Mouse (Mus musculus) Muller cell, postnatal 12 days (primary cell): Measurements from ENCODE around the gene BC025446.
A peak's percentile ranks its signal among the peaks of the same experiment; 100 is the strongest.
"Not testable (repeated sequence)": the region's sequence is repeated elsewhere in the genome, so short reads cannot be mapped to it uniquely, and the experiment has no call there.

Experiments used
- DNase-seq: peaks from one replicate; pipeline ENCODE4 v3.0.0-alpha.2; 2015; ENCODE audit errors: inconsistent ontology term

BC025446 gene

GRCm38 (mm10) chr15:75215778-75216691, at the start of gene BC025446:
Gene BC025446 (plus strand): TSS chr15:75216376.
- no peak for DNase-seq

GRCm38 (mm10) chr15:75175506-75175905, 40.7 kb upstream of the BC025446 start:
- DNase-seq = peak; percentile 20

- DNase-seq = no peak
These were observed 29.9 kb upstream of the BC025446 start for GRCm38 (mm10) chr15:75186291-75186690.

- no peak for DNase-seq
These were observed 27.1 kb upstream of the BC025446 start for GRCm38 (mm10) chr15:75189116-75189515.

GRCm38 (mm10) chr15:75190560-75190959, 25.6 kb upstream of the BC025446 start:
- DNase-seq = not testable (repeated sequence)

- DNase-seq = no peak
These were observed 655 bp downstream of the BC025446 start for GRCm38 (mm10) chr15:75216831-75217230.

- no peak for DNase-seq
These were observed 5.8 kb downstream of the BC025446 start for GRCm38 (mm10) chr15:75221942-75222341.

GRCm38 (mm10) chr15:75237736-75238288, 21.6 kb downstream of the BC025446 start:
- DNase-seq = no peak

GRCm38 (mm10) chr15:75240558-75240957, 24.4 kb downstream of the BC025446 start:
- no peak for DNase-seq

GRCm38 (mm10) chr15:75242756-75243640, 26.8 kb downstream of the BC025446 start:
- no peak for DNase-seq

GRCm38 (mm10) chr15:75254671-75255070, 38.5 kb downstream of the BC025446 start:
- no peak for DNase-seq

- no peak for DNase-seq
These were observed 49.7 kb downstream of the BC025446 start for GRCm38 (mm10) chr15:75265863-75266262.

GRCm38 (mm10) chr15:75266626-75267025, 50.5 kb downstream of the BC025446 start:
- no peak for DNase-seq

- DNase-seq = no peak
These were observed 51.9 kb downstream of the BC025446 start, which contains the start of gene Ly6f for GRCm38 (mm10) chr15:75268121-75268520. Gene Ly6f (plus strand): TSS chr15:75268421.

- DNase-seq = no peak
These were observed 53.0 kb downstream of the BC025446 start for GRCm38 (mm10) chr15:75268916-75269829.

- DNase-seq = peak; percentile 22
These were observed 54.0 kb downstream of the BC025446 start for GRCm38 (mm10) chr15:75270169-75270568.

GRCm38 (mm10) chr15:75270691-75271362, 54.7 kb downstream of the BC025446 start:
- no peak for DNase-seq

GRCm38 (mm10) chr15:75271426-75271825, 55.2 kb downstream of the BC025446 start:
- DNase-seq = peak; percentile 40

GRCm38 (mm10) chr15:75271891-75272290, 55.7 kb downstream of the BC025446 start:
- DNase-seq = peak; percentile 51
